13 mouse cellular contexts compared by ENCODE assay signal in genomic region chr8:33068468-33068867, GRCm38 (mm10).
A peak's percentile ranks its signal among the peaks of the same experiment; 100 is the strongest.
DNase-seq lines count a peak whose midpoint lies in the region; TF ChIP-seq lines count a peak whose summit lies in the region.
"Had no signal": no experiment of that assay in that cellular context is flagged by ENCODE, and none has a peak within 500 bp of the region (broad histone marks: within the 10 kb centered on the region; RNA-seq: fewer than 3 reads in every experiment).

No protein-coding gene starts in this region.

- no peak for TF ChIP-seq EP300 in CH12.LX (IDR thresholded peaks at IDR 0.05; ENCODE audit: low read length)
- no peak for TF ChIP-seq EP300 in ES-Bruce4 (IDR thresholded peaks at IDR 0.05; ENCODE audit: insufficient read depth, low read depth, low read length)

- no peaks in the 10 kb centered on the region for H3K79me2 ChIP-seq in CH12.LX (replicated peaks; ENCODE audit: control insufficient read depth, extremely low read depth, insufficient read depth, poor library complexity, severe bottlenecking)

- no peak overlapping the region for H3K27ac ChIP-seq in left cerebral cortex, adult 2 months
- H3K27ac ChIP-seq in CH12.LX (ENCODE audit: insufficient read depth, low read depth): no peak overlapping the region
- H3K27ac ChIP-seq in ES-Bruce4 (ENCODE audit: insufficient read depth, low read length): no peak overlapping the region
- H3K27ac ChIP-seq in bone marrow macrophage, adult 2 months (ENCODE audit: insufficient read depth, low read depth, low read length): no peak overlapping the region
- H3K27ac ChIP-seq: embryonic facial prominence, embryonic 13.5 days; hindbrain, embryonic 12.5 days; midbrain, embryonic 13.5 days had no signal

- H3K4me1 ChIP-seq in CH12.LX (ENCODE audit: control insufficient read depth in 1 of 2, insufficient read depth in 2 of 2): peaks cover 0 to 6% of the 10 kb centered on the region in 2 experiments; a peak in 2 of 4 replicates
- H3K4me1 ChIP-seq in ES-Bruce4 (ENCODE audit: control insufficient read depth, insufficient read depth, low read length): no peaks in the 10 kb centered on the region
- H3K4me1 ChIP-seq in bone marrow macrophage, adult 2 months (ENCODE audit: control insufficient read depth, insufficient read depth, low read length): no peaks in the 10 kb centered on the region
- H3K4me1 ChIP-seq: embryonic facial prominence, embryonic 13.5 days; hindbrain, embryonic 12.5 days; midbrain, embryonic 13.5 days had no signal

- H3K4me3 ChIP-seq in left cerebral cortex, adult 2 months: no peak overlapping the region
- H3K4me3 ChIP-seq in CH12.LX (replicated peaks in 1 of 3; ENCODE audit: low read depth in 2 of 3, low read length in 2 of 3, poor library complexity in 1 of 3) (no peak overlapping the region), ES-Bruce4 (ENCODE audit: low read depth, low read length) (no peak overlapping the region)
- no peak overlapping the region for H3K4me3 ChIP-seq in bone marrow macrophage, adult 2 months (ENCODE audit: insufficient read depth, low read length)
- H3K4me3 ChIP-seq: embryonic facial prominence, embryonic 13.5 days; hindbrain, embryonic 12.5 days; midbrain, embryonic 13.5 days had no signal

- intact Hi-C loops in left cerebral cortex, adult 2 months (cut with DNase I): no loop called here
- intact Hi-C loops in left cerebral cortex, postnatal 25 days (cut with DNase I): no loop called here

- dilution Hi-C loops in CH12.LX (cut with MboI; ENCODE audit: extremely low pct_ligation_motif_present, extremely low pct_unique_long_range_greater_than_20kb, low sequenced_read_pairs): no loop called here

- DNase-seq in left cerebral cortex, adult 2 months (ENCODE audit: extremely low spot score in 1 of 2, low spot score in 2 of 2): no peak
- DNase-seq in left cerebral cortex, postnatal 25 days (ENCODE audit: low spot score in 2 of 2): no peak
- no peak for DNase-seq in CH12.LX (ENCODE audit: extremely low read depth)
- no peak for DNase-seq in cerebellum, adult 11-12 months
- DNase-seq in natural killer cell, adult 2 months (ENCODE audit: low spot score in 2 of 2): no peak
- DNase-seq: adrenal gland, postnatal 14 days; kidney, adult 2 months; left cerebral cortex, postnatal 4 days had no signal

- H3K27me3 ChIP-seq in CH12.LX (replicated peaks): no peaks in the 10 kb centered on the region
- H3K27me3 ChIP-seq in ES-Bruce4 (ENCODE audit: control insufficient read depth, insufficient read depth, low read length, poor library complexity, severe bottlenecking): no peaks in the 10 kb centered on the region
- H3K27me3 ChIP-seq: embryonic facial prominence, embryonic 13.5 days; hindbrain, embryonic 12.5 days; midbrain, embryonic 13.5 days had no signal

- H3K9me3 ChIP-seq in CH12.LX (replicated peaks; ENCODE audit: low read length) (peaks cover 2% of the 10 kb centered on the region), ES-Bruce4 (replicated peaks; ENCODE audit: control insufficient read depth, insufficient read depth, low read length, poor library complexity, severe bottlenecking) (no peaks in the 10 kb centered on the region)
- H3K9me3 ChIP-seq: embryonic facial prominence, embryonic 13.5 days; hindbrain, embryonic 12.5 days; midbrain, embryonic 13.5 days had no signal

- H3K4me2 ChIP-seq in CH12.LX (ENCODE audit: insufficient read depth, low read depth, poor library complexity, severe bottlenecking): no peak overlapping the region
- H3K4me2 ChIP-seq: embryonic facial prominence, embryonic 13.5 days; hindbrain, embryonic 12.5 days; midbrain, embryonic 13.5 days had no signal

- H3K36me3 ChIP-seq in CH12.LX (replicated peaks in 1 of 2; ENCODE audit: control insufficient read depth in 1 of 2, insufficient read depth in 1 of 2, low read length in 1 of 2): no peaks in the 10 kb centered on the region
- no peaks in the 10 kb centered on the region for H3K36me3 ChIP-seq in ES-Bruce4 (ENCODE audit: control insufficient read depth, insufficient read depth, low read length, poor library complexity, severe bottlenecking)
- H3K36me3 ChIP-seq: embryonic facial prominence, embryonic 13.5 days; hindbrain, embryonic 12.5 days; midbrain, embryonic 13.5 days had no signal

- peak; percentile 33 for TF ChIP-seq CTCF in left cerebral cortex, adult 2 months (IDR thresholded peaks at IDR 0.05)
- TF ChIP-seq CTCF in CH12.LX (conservative IDR thresholded peaks at IDR 0.05 in 1 of 2, IDR thresholded peaks at IDR 0.05 in 1 of 2; ENCODE audit: low read depth in 2 of 2, low read length in 2 of 2) (peak in 1 of 2 experiments; percentile 38; a peak in 2 of 4 replicates), ES-Bruce4 (IDR thresholded peaks at IDR 0.05; ENCODE audit: low read depth, low read length) (peak; percentile 61)
- TF ChIP-seq CTCF in bone marrow macrophage, adult 2 months (IDR thresholded peaks at IDR 0.05; ENCODE audit: low read depth, low read length): peak; percentile 27; the same call in 1 of the 2 replicates

- H3K9ac ChIP-seq in CH12.LX (ENCODE audit: insufficient read depth, low read depth): no peak overlapping the region
- H3K9ac ChIP-seq in ES-Bruce4 (ENCODE audit: low read depth, poor library complexity, severe bottlenecking): no peak overlapping the region
- H3K9ac ChIP-seq: embryonic facial prominence, embryonic 13.5 days; hindbrain, embryonic 12.5 days; midbrain, embryonic 13.5 days had no signal

- in situ Hi-C loops in CH12.LX (cut with MboI; ENCODE audit: low pct_ligation_motif_present, low pct_unique_long_range_greater_than_20kb, low sequenced_read_pairs): no loop called here

- peak; percentile 20 for TF ChIP-seq RAD21 in CH12.LX (IDR thresholded peaks at IDR 0.05; ENCODE audit: low read depth, low read length)

- TF ChIP-seq POLR2A in CH12.LX (IDR thresholded peaks at IDR 0.05; ENCODE audit: low read depth, low read length) (no peak), ES-Bruce4 (IDR thresholded peaks at IDR 0.05; ENCODE audit: insufficient read depth, low read length) (no peak)
- TF ChIP-seq POLR2A in bone marrow macrophage, adult 2 months (IDR thresholded peaks at IDR 0.05; ENCODE audit: borderline replicate concordance, low read depth, low read length): no peak

TF ChIP-seq in CH12.LX, 34 proteins besides CTCF, POLR2A, EP300 and RAD21:
- TF ChIP-seq ZMIZ1 (IDR thresholded peaks at IDR 0.05; ENCODE audit: low read depth, low read length) (no peak), NRF1 (IDR thresholded peaks at IDR 0.05; ENCODE audit: low read depth, low read length) (no peak), ZC3H11A (IDR thresholded peaks at IDR 0.05; ENCODE audit: low read depth, low read length) (no peak)
